ENCODE assay signal across 8 mouse cellular contexts in the genomic region with DNA sequence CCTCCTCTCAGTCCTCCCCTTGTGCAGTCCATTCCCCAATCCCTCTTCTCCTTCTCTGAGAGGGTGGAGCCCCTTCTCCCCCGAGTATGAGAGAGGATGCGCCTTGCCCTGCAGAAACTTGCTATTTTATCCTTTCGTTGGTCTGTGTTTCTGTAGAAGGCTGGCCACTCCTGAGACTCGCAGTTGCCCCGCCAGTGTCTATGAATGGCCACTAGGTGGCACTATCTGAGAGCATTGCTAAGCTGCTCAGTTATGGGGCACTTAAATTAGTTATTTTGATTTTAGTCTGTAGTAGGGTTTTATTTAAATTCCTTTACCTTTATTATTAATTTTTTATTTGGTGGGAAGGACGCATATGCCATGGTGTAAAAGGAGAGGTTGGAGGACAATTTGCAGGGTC. TPM values are rescaled to one million over a fixed set of nuclear protein-coding genes. Genes with fewer than 3 reads are reported as not detected.
DNase-seq lines count a peak whose midpoint lies in the region; ATAC-seq and TF ChIP-seq lines count a peak whose summit lies in the region.

No protein-coding gene starts in this region.

- H3K27me3 ChIP-seq in hindbrain, embryonic 10.5 days (ENCODE audit: insufficient read depth, poor library complexity, severe bottlenecking): 0 out of 2 replicates have a peak, but pooled peaks cover 4% of the 10 kb centered on the region
- no peaks in the 10 kb centered on the region for H3K27me3 ChIP-seq in hindbrain, embryonic 16.5 days (replicated peaks; ENCODE audit: control insufficient read depth, insufficient read depth, low read length)
- H3K27me3 ChIP-seq in forebrain, embryonic 13.5 days: no peaks in the 10 kb centered on the region
- H3K27me3 ChIP-seq in hindbrain, embryonic 12.5 days: no peaks in the 10 kb centered on the region
- H3K27me3 ChIP-seq in small intestine, adult 2 months (ENCODE audit: control insufficient read depth, insufficient read depth, low read length): no peaks in the 10 kb centered on the region

- no peaks in the 10 kb centered on the region for H3K9me3 ChIP-seq in hindbrain, embryonic 10.5 days
- H3K9me3 ChIP-seq in hindbrain, embryonic 16.5 days (ENCODE audit: control insufficient read depth, low read length): no peaks in the 10 kb centered on the region
- H3K9me3 ChIP-seq in forebrain, embryonic 13.5 days (replicated peaks): no peaks in the 10 kb centered on the region
- no peaks in the 10 kb centered on the region for H3K9me3 ChIP-seq in hindbrain, embryonic 12.5 days (replicated peaks)

- ATAC-seq in hindbrain, embryonic 16.5 days: no peak
- ATAC-seq in forebrain, embryonic 13.5 days: 0 out of 2 replicates have a peak, but pooled peaks have one; percentile 61
- peak; percentile 60 for ATAC-seq in hindbrain, embryonic 12.5 days (ENCODE audit: low FRiP score)
- ATAC-seq in megakaryocyte progenitor cell, adult 5-6 weeks (replicated peaks; ENCODE audit: poor library complexity): peak; percentile 83

- no peak for TF ChIP-seq POLR2A in small intestine, adult 2 months (IDR thresholded peaks at IDR 0.05; ENCODE audit: low read depth, low read length)

- no peak overlapping the region for H3K4me2 ChIP-seq in hindbrain, embryonic 16.5 days (ENCODE audit: low read length)
- no peak overlapping the region for H3K4me2 ChIP-seq in forebrain, embryonic 13.5 days
- H3K4me2 ChIP-seq in hindbrain, embryonic 12.5 days (replicated peaks): no peak overlapping the region

- no peak overlapping the region for H3K9ac ChIP-seq in hindbrain, embryonic 16.5 days (ENCODE audit: low read depth, low read length)
- H3K9ac ChIP-seq in forebrain, embryonic 13.5 days: no peak overlapping the region
- H3K9ac ChIP-seq in hindbrain, embryonic 12.5 days: no peak overlapping the region

- no peaks in the 10 kb centered on the region for H3K36me3 ChIP-seq in hindbrain, embryonic 10.5 days
- H3K36me3 ChIP-seq in hindbrain, embryonic 16.5 days (ENCODE audit: control insufficient read depth, insufficient read depth, low read length): no peaks in the 10 kb centered on the region
- H3K36me3 ChIP-seq in forebrain, embryonic 13.5 days (ENCODE audit: poor library complexity, severe bottlenecking): no peaks in the 10 kb centered on the region
- no peaks in the 10 kb centered on the region for H3K36me3 ChIP-seq in hindbrain, embryonic 12.5 days
- no peaks in the 10 kb centered on the region for H3K36me3 ChIP-seq in small intestine, adult 2 months (ENCODE audit: control insufficient read depth, insufficient read depth, low read length)

- TF ChIP-seq CTCF in small intestine, adult 2 months (IDR thresholded peaks at IDR 0.05; ENCODE audit: extremely low read depth, insufficient read length, insufficient replicate concordance, low read depth, low read length): peak; percentile 68; the same call in 1 of the 2 replicates

- no peaks in the 10 kb centered on the region for H3K4me1 ChIP-seq in hindbrain, embryonic 10.5 days (replicated peaks)
- no peaks in the 10 kb centered on the region for H3K4me1 ChIP-seq in hindbrain, embryonic 16.5 days (ENCODE audit: control insufficient read depth, insufficient read depth, low read depth, low read length)
- no peaks in the 10 kb centered on the region for H3K4me1 ChIP-seq in forebrain, embryonic 13.5 days
- H3K4me1 ChIP-seq in hindbrain, embryonic 12.5 days: no peaks in the 10 kb centered on the region
- 0 out of 2 replicates have a peak, but pooled peaks cover 2% of the 10 kb centered on the region for H3K4me1 ChIP-seq in small intestine, adult 2 months (ENCODE audit: control insufficient read depth, insufficient read depth, insufficient read length, low read length)

- no peak overlapping the region for H3K27ac ChIP-seq in hindbrain, embryonic 10.5 days
- H3K27ac ChIP-seq in hindbrain, embryonic 16.5 days (ENCODE audit: low read depth, low read length): no peak overlapping the region
- no peak overlapping the region for H3K27ac ChIP-seq in forebrain, embryonic 13.5 days
- H3K27ac ChIP-seq in hindbrain, embryonic 12.5 days: no peak overlapping the region
- no peak overlapping the region for H3K27ac ChIP-seq in small intestine, adult 2 months (ENCODE audit: insufficient read depth, low read depth, low read length)

- H3K4me3 ChIP-seq in hindbrain, embryonic 10.5 days: no peak overlapping the region
- H3K4me3 ChIP-seq in hindbrain, embryonic 16.5 days (ENCODE audit: low read length): no peak overlapping the region
- H3K4me3 ChIP-seq in forebrain, embryonic 13.5 days: no peak overlapping the region
- H3K4me3 ChIP-seq in hindbrain, embryonic 12.5 days: no peak overlapping the region
- H3K4me3 ChIP-seq in small intestine, adult 2 months (ENCODE audit: low read depth, low read length): no peak overlapping the region

- peak; percentile 30 for DNase-seq in hindbrain, embryonic 10.5 days (ENCODE audit: low spot score)
- peak; percentile 64 for DNase-seq in brain, adult 2 months (ENCODE audit: low read depth, low spot score)
- peak; percentile 15 to 37 for DNase-seq in left cerebral cortex, adult 18-20 months (ENCODE audit: low spot score in 2 of 2)

- 17% methylated on average over 6 of the region's 6 CpGs for WGBS in hindbrain, embryonic 10.5 days
- 23% methylated on average over 6 of the region's 6 CpGs for WGBS in hindbrain, embryonic 16.5 days
- 24% methylated on average over 6 of the region's 6 CpGs for WGBS in forebrain, embryonic 13.5 days
- WGBS in hindbrain, embryonic 12.5 days: 18% methylated on average over 6 of the region's 6 CpGs
- WGBS in small intestine, adult 2 months: 10% methylated on average over 6 of the region's 6 CpGs

RNA-seq across cellular contexts. Expression of a gene that starts 48.0 kb away (rescaled TPM):
- 17.2 and 20.2 TPM in 2 replicates for polyA plus RNA-seq in hindbrain, embryonic 10.5 days (2016; fragmentation: Nextera tagmentation; extraction: Ambion mirVana)
- polyA plus RNA-seq in hindbrain, embryonic 16.5 days (2015; fragmentation: Nextera tagmentation; extraction: Ambion mirVana): 9.8 and 11.4 TPM in 2 replicates
- 14.6 and 16.4 TPM in 2 replicates for polyA plus RNA-seq in forebrain, embryonic 13.5 days (2015; fragmentation: Nextera tagmentation; extraction: Ambion mirVana)
- 26.8 and 29.3 TPM in 2 replicates for polyA plus RNA-seq in hindbrain, embryonic 12.5 days (2016; fragmentation: Nextera tagmentation; extraction: Ambion mirVana)
- 10 to 100 TPM; 26.7 to 30.5 TPM for total RNA-seq in left cerebral cortex, adult 18-20 months (2021)
- 30.1 and 30.2 TPM in 2 replicates for total RNA-seq in megakaryocyte progenitor cell, adult 5-6 weeks (2015)
- 17.3 and 22.3 TPM in 2 replicates for total RNA-seq in megakaryocyte progenitor cell, adult 5-6 weeks (2017)
- 0.38 and 1.5 TPM in 2 replicates for polyA plus RNA-seq in small intestine, adult 2 months (2012; rRNA removed)
